Comparison of ENCODE assay signal across 15 mouse cellular contexts in genomic region chr3:27610547-27610946, GRCm38 (mm10).
DNase-seq lines count a peak whose midpoint lies in the region; ATAC-seq and TF ChIP-seq lines count a peak whose summit lies in the region.
"Had no signal": no experiment of that assay in that cellular context is flagged by ENCODE, and none has a peak within 500 bp of the region (broad histone marks: within the 10 kb centered on the region; RNA-seq: fewer than 3 reads in every experiment).

No protein-coding gene starts in this region.

- no peak overlapping the region for H3K4me2 ChIP-seq in kidney, postnatal 0 days (ENCODE audit: low read length)
- no peak overlapping the region for H3K4me2 ChIP-seq in limb, embryonic 15.5 days
- H3K4me2 ChIP-seq: lung, embryonic 15.5 days; neural tube, embryonic 15.5 days had no signal

- DNase-seq in gastrocnemius, adult 2 months = no peak
- DNase-seq in gastrocnemius, postnatal 25 days = no peak
- DNase-seq in layer of hippocampus, adult 2 months (ENCODE audit: low spot score in 2 of 2) = no peak
- no peak for DNase-seq in layer of hippocampus, adult 11-12 months (ENCODE audit: low spot score)
- DNase-seq in kidney, postnatal 0 days (ENCODE audit: low spot score) = no peak
- DNase-seq: adrenal gland, adult 2 months; forebrain, postnatal 0 days; midbrain, embryonic 14.5 days; thymus, postnatal 14 days had no signal

- H3K9me3 ChIP-seq in kidney, postnatal 0 days (replicated peaks; ENCODE audit: low read length) = no peaks in the 10 kb centered on the region
- H3K9me3 ChIP-seq in limb, embryonic 15.5 days = no peaks in the 10 kb centered on the region
- H3K9me3 ChIP-seq: lung, embryonic 15.5 days; neural tube, embryonic 15.5 days had no signal

- no peaks in the 10 kb centered on the region for H3K36me3 ChIP-seq in kidney, postnatal 0 days (ENCODE audit: insufficient read depth, low read length)
- 0 out of 2 replicates have a peak, but pooled peaks cover 3% of the 10 kb centered on the region for H3K36me3 ChIP-seq in limb, embryonic 15.5 days
- H3K36me3 ChIP-seq: neural tube, embryonic 15.5 days had no signal

- no peak for TF ChIP-seq CTCF in gastrocnemius, adult 2 months (IDR thresholded peaks at IDR 0.05)
- no peak for TF ChIP-seq CTCF in layer of hippocampus, adult 2 months (conservative IDR thresholded peaks at IDR 0.05)
- no peak for TF ChIP-seq CTCF in kidney, postnatal 0 days (IDR thresholded peaks at IDR 0.05; ENCODE audit: low read depth)

- H3K4me3 ChIP-seq in gastrocnemius, adult 2 months = no peak overlapping the region
- H3K4me3 ChIP-seq in layer of hippocampus, adult 2 months = no peak overlapping the region
- H3K4me3 ChIP-seq in kidney, postnatal 0 days (replicated peaks; ENCODE audit: low read depth, low read length) = no peak overlapping the region
- no peak overlapping the region for H3K4me3 ChIP-seq in limb, embryonic 15.5 days
- H3K4me3 ChIP-seq: left cerebral cortex, adult 2 months; lung, embryonic 15.5 days; myocyte; neural tube, embryonic 15.5 days had no signal

- H3K27ac ChIP-seq in gastrocnemius, adult 2 months = peak overlapping the region; percentile 35; the same call in 1 of the 2 replicates
- H3K27ac ChIP-seq in layer of hippocampus, adult 2 months = peak overlapping the region; percentile 48; the same call in 1 of the 2 replicates
- H3K27ac ChIP-seq in kidney, postnatal 0 days = peak overlapping the region; percentile 60
- H3K27ac ChIP-seq in limb, embryonic 15.5 days = peak overlapping the region; percentile 67
- H3K27ac ChIP-seq: left cerebral cortex, adult 2 months; neural tube, embryonic 15.5 days had no signal

- H3K4me1 ChIP-seq in kidney, postnatal 0 days (replicated peaks; ENCODE audit: insufficient read depth, low read length) = peaks cover 31% of the 10 kb centered on the region
- H3K4me1 ChIP-seq in limb, embryonic 15.5 days = peaks cover 49% of the 10 kb centered on the region

- no peak for ATAC-seq in kidney, postnatal 0 days (replicated peaks; ENCODE audit: low FRiP score, low read depth)
- no peak for ATAC-seq in limb, embryonic 15.5 days (ENCODE audit: insufficient number of reproducible peaks, low FRiP score, low TSS enrichment, low read depth)
- ATAC-seq in granulocyte monocyte progenitor cell, adult 5-6 weeks (replicated peaks; ENCODE audit: poor library complexity, severe bottlenecking) = no peak
- ATAC-seq: forebrain, postnatal 0 days had no signal

- intact Hi-C loops in gastrocnemius, adult 2 months (cut with DNase I) = no loop called here

- H3K9ac ChIP-seq in kidney, postnatal 0 days (ENCODE audit: low read depth, low read length) = no peak overlapping the region
- H3K9ac ChIP-seq in limb, embryonic 15.5 days = no peak overlapping the region
- H3K9ac ChIP-seq: forebrain, postnatal 0 days; lung, embryonic 15.5 days; neural tube, embryonic 15.5 days had no signal

- no peaks in the 10 kb centered on the region for H3K27me3 ChIP-seq in kidney, postnatal 0 days (ENCODE audit: insufficient read depth, low read length)
- no peaks in the 10 kb centered on the region for H3K27me3 ChIP-seq in limb, embryonic 15.5 days
- H3K27me3 ChIP-seq: lung, embryonic 15.5 days; neural tube, embryonic 15.5 days had no signal

- 61% methylated on average over 4 of the region's 4 CpGs for WGBS in kidney, postnatal 0 days
- WGBS in limb, embryonic 15.5 days = 51% methylated on average over 4 of the region's 4 CpGs
